27 mouse cellular contexts compared by ENCODE assay signal in genomic region chr4:59575184-59575958, GRCm38 (mm10). TPM values are rescaled to one million over a fixed set of nuclear protein-coding genes. Genes with fewer than 3 reads are reported as not detected.
DNase-seq lines count a peak whose midpoint lies in the region; ATAC-seq and TF ChIP-seq lines count a peak whose summit lies in the region.
"Had no signal": no experiment of that assay in that cellular context is flagged by ENCODE, and none has a peak within 500 bp of the region (broad histone marks: within the 10 kb centered on the region; RNA-seq: fewer than 3 reads in every experiment).

No protein-coding gene starts in this region.

- H3K27me3 ChIP-seq in CH12.LX (replicated peaks), result no peaks in the 10 kb centered on the region
- H3K27me3 ChIP-seq in forebrain, embryonic 15.5 days, result no peaks in the 10 kb centered on the region
- H3K27me3 ChIP-seq in neural tube, embryonic 15.5 days (replicated peaks), result no peaks in the 10 kb centered on the region
- H3K27me3 ChIP-seq: embryonic facial prominence, embryonic 13.5 days; forebrain, embryonic 12.5 days; Patski had no signal

- DNase-seq in 3T3-L1 (ENCODE audit: low read depth, low spot score), result peak; percentile 46
- no peak for DNase-seq in CH12.LX (ENCODE audit: extremely low read depth)
- DNase-seq in adrenal gland, adult 8-10 months, result no peak
- DNase-seq: adrenal gland, postnatal 14 days; cerebellum, adult 11 months; cerebellum, adult 2 months; cerebellum, adult 9-11 months; cerebellum, postnatal 25 days; embryo, embryonic 11 days; forebrain, postnatal 0 days; gastrocnemius, postnatal 25 days; heart, adult 2 months had no signal

- no peak for TF ChIP-seq RAD21 in CH12.LX (IDR thresholded peaks at IDR 0.05; ENCODE audit: low read depth, low read length)

- H3K79me2 ChIP-seq in CH12.LX (replicated peaks; ENCODE audit: control insufficient read depth, extremely low read depth, insufficient read depth, poor library complexity, severe bottlenecking), result no peaks in the 10 kb centered on the region

- TF ChIP-seq CTCF in CH12.LX (conservative IDR thresholded peaks at IDR 0.05 in 1 of 2, IDR thresholded peaks at IDR 0.05 in 1 of 2; ENCODE audit: low read depth in 2 of 2, low read length in 2 of 2), result no peak

- H3K9ac ChIP-seq in CH12.LX (ENCODE audit: insufficient read depth, low read depth), result no peak overlapping the region
- H3K9ac ChIP-seq in forebrain, embryonic 15.5 days (replicated peaks), result no peak overlapping the region
- H3K9ac ChIP-seq in neural tube, embryonic 15.5 days (replicated peaks), result no peak overlapping the region
- H3K9ac ChIP-seq: embryonic facial prominence, embryonic 13.5 days; forebrain, embryonic 12.5 days; forebrain, postnatal 0 days; hindbrain, embryonic 14.5 days had no signal

- dilution Hi-C loops in CH12.LX (cut with MboI; ENCODE audit: extremely low pct_ligation_motif_present, extremely low pct_unique_long_range_greater_than_20kb, low sequenced_read_pairs), result no loop called here

- H3K4me2 ChIP-seq in CH12.LX (ENCODE audit: insufficient read depth, low read depth, poor library complexity, severe bottlenecking), result peak overlapping the region; percentile 8; the same call in 1 of the 2 replicates
- no peak overlapping the region for H3K4me2 ChIP-seq in forebrain, embryonic 15.5 days (replicated peaks)
- no peak overlapping the region for H3K4me2 ChIP-seq in neural tube, embryonic 15.5 days
- H3K4me2 ChIP-seq: embryonic facial prominence, embryonic 13.5 days; forebrain, embryonic 12.5 days; heart, embryonic 11.5 days; hindbrain, embryonic 14.5 days had no signal

- peaks cover 7 to 19% of the 10 kb centered on the region in 2 experiments for H3K4me1 ChIP-seq in CH12.LX (ENCODE audit: control insufficient read depth in 1 of 2, insufficient read depth in 2 of 2)
- peaks cover 4% of the 10 kb centered on the region for H3K4me1 ChIP-seq in forebrain, embryonic 15.5 days
- H3K4me1 ChIP-seq in neural tube, embryonic 15.5 days, result peaks cover 12% of the 10 kb centered on the region

- in situ Hi-C loops in CH12.LX (cut with MboI; ENCODE audit: low pct_ligation_motif_present, low pct_unique_long_range_greater_than_20kb, low sequenced_read_pairs), result loop anchor here (10.0 kb wide), 1 partner anchor 481 kb away; no protein-coding TSS in a partner anchor

- TF ChIP-seq POLR2A in CH12.LX (IDR thresholded peaks at IDR 0.05; ENCODE audit: low read depth, low read length), result no peak

- no peaks in the 10 kb centered on the region for H3K9me3 ChIP-seq in CH12.LX (replicated peaks; ENCODE audit: low read length)
- H3K9me3 ChIP-seq in forebrain, embryonic 15.5 days, result no peaks in the 10 kb centered on the region
- no peaks in the 10 kb centered on the region for H3K9me3 ChIP-seq in neural tube, embryonic 15.5 days (replicated peaks)
- H3K9me3 ChIP-seq: embryonic facial prominence, embryonic 10.5 days; embryonic facial prominence, embryonic 13.5 days; forebrain, embryonic 12.5 days; G1E had no signal

- WGBS in forebrain, embryonic 15.5 days, result 90% methylated on average over 11 of the region's 11 CpGs
- WGBS in neural tube, embryonic 15.5 days, result 85% methylated on average over 11 of the region's 11 CpGs

- TF ChIP-seq EP300 in CH12.LX (IDR thresholded peaks at IDR 0.05; ENCODE audit: low read length), result no peak

- no peak overlapping the region for H3K4me3 ChIP-seq in CH12.LX (replicated peaks in 1 of 3; ENCODE audit: low read depth in 2 of 3, low read length in 2 of 3, poor library complexity in 1 of 3)
- H3K4me3 ChIP-seq in forebrain, embryonic 15.5 days, result no peak overlapping the region
- H3K4me3 ChIP-seq in neural tube, embryonic 15.5 days (replicated peaks), result no peak overlapping the region
- H3K4me3 ChIP-seq: embryonic facial prominence, embryonic 10.5 days; embryonic facial prominence, embryonic 13.5 days; erythroblast, embryonic 14.5 days; forebrain, embryonic 12.5 days; heart, adult 2 months had no signal

- H3K27ac ChIP-seq in CH12.LX (ENCODE audit: insufficient read depth, low read depth), result no peak overlapping the region
- H3K27ac ChIP-seq in forebrain, embryonic 15.5 days (replicated peaks), result no peak overlapping the region
- H3K27ac ChIP-seq in neural tube, embryonic 15.5 days (replicated peaks), result no peak overlapping the region
- H3K27ac ChIP-seq: embryonic facial prominence, embryonic 10.5 days; embryonic facial prominence, embryonic 13.5 days; forebrain, embryonic 12.5 days; heart, adult 2 months; hindbrain, embryonic 14.5 days; hindbrain, postnatal 0 days had no signal

- H3K36me3 ChIP-seq in CH12.LX (replicated peaks in 1 of 2; ENCODE audit: control insufficient read depth in 1 of 2, insufficient read depth in 1 of 2, low read length in 1 of 2), result no peaks in the 10 kb centered on the region
- no peaks in the 10 kb centered on the region for H3K36me3 ChIP-seq in forebrain, embryonic 15.5 days
- H3K36me3 ChIP-seq in neural tube, embryonic 15.5 days, result no peaks in the 10 kb centered on the region
- H3K36me3 ChIP-seq: embryonic facial prominence, embryonic 10.5 days; embryonic facial prominence, embryonic 13.5 days; forebrain, embryonic 12.5 days; G1E had no signal

- peak; percentile 65 to 76 for ATAC-seq in hematopoietic stem cell, adult 5-6 weeks (replicated peaks in 1 of 2; ENCODE audit: insufficient read depth in 1 of 2, low FRiP score in 2 of 2, low TSS enrichment in 1 of 2, low read depth in 1 of 2, poor library complexity in 2 of 2, severe bottlenecking in 2 of 2)
- peak; percentile 58 for ATAC-seq in monocyte, adult 5-6 weeks (replicated peaks; ENCODE audit: insufficient number of reproducible peaks, low FRiP score, low TSS enrichment, poor library complexity, severe bottlenecking)
- no peak for ATAC-seq in forebrain, embryonic 15.5 days (replicated peaks)
- ATAC-seq in neural tube, embryonic 15.5 days (ENCODE audit: low FRiP score), result no peak
- ATAC-seq: forebrain, postnatal 0 days; hindbrain, postnatal 0 days; inflammation-experienced regulatory T-cells, adult 6 months; intestine, embryonic 16.5 days; Patski had no signal

TF ChIP-seq in CH12.LX, 34 proteins besides CTCF, POLR2A, EP300 and RAD21:
- TF ChIP-seq E2F4 (IDR thresholded peaks at IDR 0.05; ENCODE audit: insufficient replicate concordance, low read depth, low read length) (no peak), CHD1 (IDR thresholded peaks at IDR 0.05; ENCODE audit: low read depth, low read length) (no peak), NRF1 (IDR thresholded peaks at IDR 0.05; ENCODE audit: low read depth, low read length) (no peak), USF2 (conservative IDR thresholded peaks at IDR 0.05; ENCODE audit: low read depth, low read length) (no peak), RCOR1 (conservative IDR thresholded peaks at IDR 0.05; ENCODE audit: low read depth, low read length) (no peak), ZNF384 (IDR thresholded peaks at IDR 0.05; ENCODE audit: low read depth, low read length) (no peak), ELF1 (IDR thresholded peaks at IDR 0.05; ENCODE audit: low read depth, low read length) (no peak), IRF4 (IDR thresholded peaks at IDR 0.05; ENCODE audit: low read depth, low read length) (no peak), KAT2A (IDR thresholded peaks at IDR 0.05; ENCODE audit: insufficient replicate concordance, low read length) (no peak), JUND (conservative IDR thresholded peaks at IDR 0.05; ENCODE audit: low read depth, low read length) (no peak), BHLHE40 (IDR thresholded peaks at IDR 0.05; ENCODE audit: low read depth, low read length) (no peak), MYC (IDR thresholded peaks at IDR 0.05; ENCODE audit: low read depth, low read length) (no peak), USF1 (IDR thresholded peaks at IDR 0.05; ENCODE audit: low read depth, low read length) (no peak)

RNA-seq across cellular contexts. Expression of gene Hsdl2, which starts 6.0 kb away (rescaled TPM):
- total RNA-seq in CH12.LX (2012; rRNA removed) (6.8 and 7.0 TPM in 2 replicates), CH12.LX (2014; rRNA removed) (9.7 and 11.1 TPM in 2 replicates)
- polyA plus RNA-seq in CH12.LX (2012; ENCODE audit: insufficient read length, low read depth), result 9.3 and 10.4 TPM in 2 replicates
- 30.5 and 33.6 TPM in 2 replicates for total RNA-seq in hematopoietic stem cell, adult 5-6 weeks (2017)
- total RNA-seq in monocyte, adult 5-6 weeks (2017), result 22.6 to 25.7 TPM (median 23.4 TPM) in 3 replicates
- 10 to 100 TPM; 63.8 to 85.7 (median 71.5) TPM for total RNA-seq in adrenal gland, adult 8-10 months (2022)
- 20.7 and 22.2 TPM in 2 replicates for polyA plus RNA-seq in forebrain, embryonic 15.5 days (2015; fragmentation: Nextera tagmentation; extraction: Ambion mirVana)
- polyA plus RNA-seq in neural tube, embryonic 15.5 days (2015; fragmentation: Nextera tagmentation; extraction: Ambion mirVana), result 40.0 and 43.0 TPM in 2 replicates

RNA-seq across cellular contexts. Expression of gene Ptbp3, which starts 26.2 kb away (rescaled TPM):
- total RNA-seq in CH12.LX (2012; rRNA removed) (45.2 and 45.7 TPM in 2 replicates), CH12.LX (2014; rRNA removed) (81.4 and 85.9 TPM in 2 replicates)
- polyA plus RNA-seq in CH12.LX (2012; ENCODE audit: insufficient read length, low read depth), result 40.3 and 48.1 TPM in 2 replicates
- total RNA-seq in hematopoietic stem cell, adult 5-6 weeks (2017), result 215 and 216 TPM in 2 replicates
- total RNA-seq in monocyte, adult 5-6 weeks (2017), result 282 to 348 TPM (median 308 TPM) in 3 replicates
- total RNA-seq in adrenal gland, adult 8-10 months (2022), result 100 to 1,000 TPM in 3 of 4 experiments, 10 to 100 TPM in 1; 89.8 to 110 (median 102) TPM
- 19.3 and 19.5 TPM in 2 replicates for polyA plus RNA-seq in forebrain, embryonic 15.5 days (2015; fragmentation: Nextera tagmentation; extraction: Ambion mirVana)
- 17.3 and 27.9 TPM in 2 replicates for polyA plus RNA-seq in neural tube, embryonic 15.5 days (2015; fragmentation: Nextera tagmentation; extraction: Ambion mirVana)

RNA-seq across cellular contexts. Expression of gene E130308A19Rik, which starts 50.6 kb away (rescaled TPM):
- total RNA-seq in CH12.LX (2012; rRNA removed) (2.4 and 3.4 TPM in 2 replicates), CH12.LX (2014; rRNA removed) (2.3 and 2.4 TPM in 2 replicates)
- 2.3 and 3.1 TPM in 2 replicates for polyA plus RNA-seq in CH12.LX (2012; ENCODE audit: insufficient read length, low read depth)
- 9.4 TPM in 2 replicates for total RNA-seq in hematopoietic stem cell, adult 5-6 weeks (2017)
- 3.1 to 10.2 TPM (median 3.4 TPM) in 3 replicates for total RNA-seq in monocyte, adult 5-6 weeks (2017)
- 10 to 100 TPM; 15.8 to 21.1 (median 18.8) TPM for total RNA-seq in adrenal gland, adult 8-10 months (2022)
- polyA plus RNA-seq in forebrain, embryonic 15.5 days (2015; fragmentation: Nextera tagmentation; extraction: Ambion mirVana), result 32.5 and 36.6 TPM in 2 replicates
- 45.7 and 45.8 TPM in 2 replicates for polyA plus RNA-seq in neural tube, embryonic 15.5 days (2015; fragmentation: Nextera tagmentation; extraction: Ambion mirVana)

Comparison
In these comparisons a context has a peak if more than half of its experiments do, and no peak if none do; other contexts are left out.
1. ATAC-seq: peak in hematopoietic stem cell, adult 5-6 weeks (2 of 2) and monocyte, adult 5-6 weeks (single experiment); none in forebrain, embryonic 15.5 days (single experiment) and neural tube, embryonic 15.5 days (single experiment).